Mouse (Mus musculus): ENCODE measurements at regions not wholly inside any gene's neighbourhood (a gene's known extent, or its start where the extent isn't known, plus 50 kb on each side); places are given as distances from the start of the nearest gene placed in this dataset.

DNA sequence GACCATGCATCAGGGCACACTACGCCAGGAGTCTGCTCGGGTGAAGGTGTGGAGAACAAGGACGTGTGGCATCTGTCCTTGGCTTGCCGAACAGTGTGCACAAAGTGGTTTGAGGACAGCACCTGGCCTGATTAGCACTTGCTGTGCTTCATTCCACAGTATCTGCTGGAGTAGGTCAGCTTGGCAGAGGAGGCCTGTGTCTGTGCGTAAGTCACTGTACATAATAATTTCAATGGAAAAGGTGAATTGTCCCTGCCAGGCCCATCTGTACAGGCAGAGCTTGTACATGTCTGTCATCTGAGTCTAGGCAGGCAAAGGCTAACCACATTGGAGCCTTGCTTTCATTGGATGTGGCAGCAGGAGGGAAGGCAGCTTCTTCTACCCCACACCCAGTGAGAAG lies 979.5 kb upstream of the Car8 start:
- no peak for DNase-seq (ENCODE audit: low spot score)

DNA sequence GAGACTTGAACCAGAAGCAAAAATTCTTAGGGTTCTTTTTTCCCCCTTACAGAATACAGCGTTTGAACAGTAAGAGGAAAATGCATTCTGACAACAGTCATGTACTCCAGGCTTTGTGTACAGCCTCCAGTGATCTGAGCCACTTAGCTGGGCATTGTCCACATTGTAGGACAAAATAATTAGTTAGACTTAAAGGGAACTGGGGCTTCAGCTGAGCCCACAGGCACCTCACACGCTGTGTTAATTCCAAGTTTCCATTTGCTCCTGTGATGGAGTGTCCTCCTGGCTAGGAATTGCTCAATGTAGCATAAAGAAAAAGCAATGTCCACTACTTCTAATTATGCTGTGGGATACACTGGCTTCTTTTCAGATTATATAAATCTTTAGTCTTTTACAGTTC lies 969.8 kb upstream of the Car8 start:
- DNase-seq (ENCODE audit: low spot score) = no peak

DNA sequence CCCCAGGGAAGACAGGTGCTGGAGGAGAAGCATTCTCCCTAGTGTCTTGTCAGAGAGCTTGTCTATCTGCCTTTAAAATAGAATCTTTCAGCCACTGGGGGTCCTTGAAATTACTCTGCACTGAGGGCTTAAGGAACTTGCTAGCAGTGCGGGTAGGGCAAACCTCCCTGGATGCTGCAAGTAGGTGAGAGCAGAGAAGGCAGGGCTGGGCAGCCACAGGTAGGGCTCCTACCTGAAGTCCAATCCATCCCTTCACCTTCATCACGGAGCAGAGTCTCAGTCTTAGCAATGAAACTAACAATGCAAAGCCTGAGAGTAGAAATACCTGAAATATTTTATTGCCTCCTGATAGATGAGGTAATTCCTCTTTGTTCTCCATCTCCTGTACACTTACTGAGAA lies 961.2 kb upstream of the Car8 start:
- DNase-seq (ENCODE audit: low spot score) = no peak

DNA sequence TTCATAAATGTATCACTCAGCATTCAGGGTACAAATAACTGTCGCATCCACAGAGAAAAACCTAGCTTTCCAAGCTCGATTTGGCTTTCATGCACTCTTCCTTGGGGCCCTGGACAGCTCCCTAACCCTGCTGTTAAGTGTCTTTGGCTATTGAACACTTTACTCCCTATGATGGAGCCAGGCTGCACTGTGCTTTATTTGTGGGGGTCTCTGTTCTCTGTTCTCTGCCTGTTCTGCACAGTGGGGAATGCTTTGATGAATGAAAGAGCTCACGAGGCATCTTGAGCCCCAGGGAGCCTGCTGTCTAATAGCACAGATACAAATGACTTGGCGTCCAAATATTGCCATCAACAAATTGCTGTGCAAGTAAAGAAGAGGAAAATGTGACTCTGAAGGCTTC lies 957.6 kb upstream of the Car8 start:
- DNase-seq (ENCODE audit: low spot score) = no peak

DNA sequence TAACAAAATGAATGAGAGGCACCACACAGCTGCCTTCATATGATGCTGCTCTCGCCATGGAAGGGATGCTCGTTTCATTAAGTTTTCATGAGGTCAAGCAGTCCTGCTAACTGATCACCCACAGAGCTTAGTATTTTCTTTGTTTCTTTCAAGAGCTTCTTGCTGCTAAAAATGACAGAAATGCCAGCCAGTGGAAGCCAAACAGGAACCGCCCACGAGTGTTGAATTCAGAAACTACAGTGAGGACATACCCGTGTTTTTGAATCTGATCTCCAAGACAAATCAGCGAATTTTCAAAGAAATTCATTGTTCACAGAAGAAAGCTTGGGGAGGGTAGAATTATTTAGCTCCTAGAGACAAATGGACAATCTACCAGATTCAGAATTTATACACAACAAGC lies 954.3 kb upstream of the Car8 start:
- no peak for DNase-seq (ENCODE audit: low spot score)

DNA sequence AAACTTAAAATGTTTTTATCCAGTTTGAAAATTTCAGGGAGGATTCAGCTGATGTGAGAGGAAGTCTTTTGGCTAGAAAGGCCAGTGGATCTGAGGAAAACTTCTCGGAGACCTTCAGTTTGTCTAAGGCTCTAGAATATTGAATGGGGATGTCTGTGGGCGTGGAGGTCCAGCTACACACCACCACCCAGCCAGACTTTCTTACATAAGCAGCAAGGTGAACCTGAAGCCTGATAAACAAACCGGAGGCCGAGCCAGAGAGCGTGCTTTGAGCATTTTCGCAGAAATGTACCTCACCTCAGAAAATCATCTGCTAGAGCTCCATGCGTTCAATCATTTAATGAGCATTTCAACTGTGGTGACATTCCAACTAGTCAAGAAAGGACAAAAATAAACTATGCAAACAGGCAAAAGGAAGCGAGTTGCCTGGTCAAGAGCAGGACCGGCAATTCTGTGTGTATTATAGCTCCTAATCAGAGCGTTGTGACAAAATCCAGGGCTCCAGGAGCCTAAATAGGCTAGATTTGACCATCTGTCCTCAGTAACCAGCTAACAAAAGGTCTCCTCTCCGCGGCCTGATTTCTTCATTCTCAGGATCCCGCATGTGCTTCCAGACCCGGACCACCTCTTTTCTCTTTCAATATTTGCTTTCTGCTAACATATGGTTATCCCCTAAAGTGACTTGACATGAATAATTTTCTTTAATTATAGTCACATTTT lies 946.5 kb upstream of the Car8 start:
- DNase-seq (ENCODE audit: low spot score) = peak; percentile 24

DNA sequence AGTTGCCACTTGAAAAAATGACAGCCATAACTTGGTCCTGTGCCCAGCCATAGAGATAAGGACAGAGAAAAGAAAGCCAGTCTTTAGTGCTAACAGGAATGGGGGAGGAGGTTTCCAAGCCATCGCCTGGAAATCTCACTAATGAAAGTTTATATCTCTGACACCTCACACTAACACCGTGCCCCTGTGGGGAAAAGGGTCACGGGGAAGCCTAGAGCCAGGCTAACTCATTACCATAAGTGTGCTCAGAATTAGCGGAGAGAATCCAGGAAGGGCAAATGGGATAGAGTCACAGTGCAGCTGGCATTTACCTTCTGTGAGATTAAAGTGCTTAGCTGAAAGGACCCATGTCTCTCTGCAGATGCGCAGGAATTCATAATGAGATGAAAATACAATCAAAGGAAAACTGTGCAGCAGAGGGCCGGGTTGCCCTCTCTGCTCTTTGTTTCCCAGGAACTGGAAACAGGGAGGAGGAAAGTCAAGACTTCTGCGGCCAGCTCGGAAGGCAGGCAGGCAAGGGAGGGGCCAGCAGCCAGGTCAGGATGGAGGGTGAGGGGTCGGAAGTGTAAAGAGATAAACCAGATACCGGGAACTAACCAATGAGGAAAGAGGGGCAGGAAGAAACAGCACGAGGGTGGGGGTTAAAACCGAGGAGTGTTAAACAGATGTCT lies 945.7 kb upstream of the Car8 start:
- DNase-seq (ENCODE audit: low spot score) = peak; percentile 80

DNA sequence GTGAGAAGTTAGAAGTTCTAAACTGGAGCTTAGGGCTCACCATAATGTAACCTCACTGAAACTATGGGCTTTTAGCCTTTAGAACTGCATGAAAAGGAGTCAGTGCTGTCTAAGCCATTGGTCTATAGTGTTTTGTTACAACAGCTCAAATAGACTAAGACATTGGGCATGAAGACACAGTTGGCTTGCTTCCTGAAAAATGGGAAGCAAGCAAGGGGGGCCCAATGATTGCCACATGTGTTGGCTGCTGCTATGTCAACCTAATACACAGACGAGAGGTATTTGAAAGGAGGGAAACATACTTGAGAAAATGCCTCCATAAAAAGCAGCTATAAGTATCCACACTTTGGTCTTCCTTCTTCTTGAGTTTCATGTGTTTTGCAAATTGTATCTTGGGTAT lies 935.5 kb upstream of the Car8 start:
- no peak for DNase-seq (ENCODE audit: low spot score)

DNA sequence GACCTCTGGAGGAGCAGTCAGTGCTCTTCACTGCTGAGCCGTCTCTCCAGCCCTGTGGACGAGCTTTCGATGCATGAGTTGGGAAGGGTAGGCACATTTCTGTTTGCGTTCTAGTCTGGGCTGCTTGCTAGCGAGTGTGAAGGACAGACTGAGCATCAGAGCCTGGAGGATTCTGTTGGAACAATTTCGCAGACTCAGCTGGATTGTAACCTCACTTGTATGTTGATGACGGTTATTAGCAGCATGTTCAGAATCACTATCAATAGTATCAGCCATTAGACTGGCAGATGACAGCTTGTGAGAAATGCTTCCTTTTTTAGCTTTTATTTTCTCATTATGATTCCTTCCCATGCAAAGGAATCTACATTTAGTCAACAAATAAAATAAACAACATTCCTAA lies 923.5 kb upstream of the Car8 start:
- DNase-seq (ENCODE audit: low spot score) = no peak

DNA sequence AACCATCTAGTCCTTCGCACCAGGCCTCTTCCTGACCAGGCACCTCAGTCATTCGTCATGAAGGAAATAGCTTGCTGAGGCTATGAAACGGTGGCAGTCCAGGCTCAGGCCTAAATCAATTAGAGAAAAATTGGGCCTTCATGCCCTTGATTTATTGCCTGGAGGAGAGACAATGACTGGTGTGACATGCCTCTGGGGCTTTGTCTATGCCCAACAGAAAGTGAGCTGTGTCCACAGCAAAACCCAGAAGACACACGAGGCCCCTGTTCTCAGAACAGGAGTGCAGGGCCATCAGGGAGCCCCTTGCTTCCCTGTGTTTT lies 922.9 kb upstream of the Car8 start:
- DNase-seq (ENCODE audit: low spot score) = no peak

DNA sequence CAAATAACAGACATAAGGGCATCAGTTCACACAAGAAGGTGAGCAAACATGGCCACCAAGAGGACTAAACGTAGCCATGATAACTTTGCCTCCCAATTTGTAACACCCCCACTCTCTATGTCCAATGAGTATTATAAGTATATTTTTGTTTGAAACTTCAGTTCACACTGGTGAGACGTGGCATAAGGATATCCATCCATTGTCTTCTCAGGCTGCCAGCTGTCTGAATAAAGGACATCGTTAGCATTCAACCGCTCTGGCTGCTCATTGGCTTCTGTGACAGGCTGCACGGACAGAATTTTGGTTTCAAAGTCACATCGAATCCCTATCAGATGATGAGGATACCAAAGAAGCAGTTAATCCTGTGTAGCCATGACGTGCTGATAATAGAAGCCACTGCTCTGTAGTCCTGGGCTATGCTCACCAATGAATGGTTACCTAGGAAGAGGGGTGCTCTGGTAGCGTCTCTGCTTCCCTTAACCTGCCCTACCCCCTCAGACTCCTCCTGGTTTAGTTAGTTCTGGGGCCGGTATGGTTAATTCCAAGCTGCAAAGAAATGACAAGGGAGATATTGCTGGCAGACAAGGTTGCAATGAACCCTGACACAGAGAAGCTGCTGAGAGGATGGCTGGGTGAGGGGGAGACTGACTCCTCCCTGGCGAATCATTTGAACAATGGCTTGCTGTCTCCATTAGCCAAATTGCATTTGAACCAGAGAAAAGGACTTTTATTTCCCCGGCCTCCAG lies 922.4 kb upstream of the Car8 start:
- DNase-seq (ENCODE audit: low spot score) = no peak

DNA sequence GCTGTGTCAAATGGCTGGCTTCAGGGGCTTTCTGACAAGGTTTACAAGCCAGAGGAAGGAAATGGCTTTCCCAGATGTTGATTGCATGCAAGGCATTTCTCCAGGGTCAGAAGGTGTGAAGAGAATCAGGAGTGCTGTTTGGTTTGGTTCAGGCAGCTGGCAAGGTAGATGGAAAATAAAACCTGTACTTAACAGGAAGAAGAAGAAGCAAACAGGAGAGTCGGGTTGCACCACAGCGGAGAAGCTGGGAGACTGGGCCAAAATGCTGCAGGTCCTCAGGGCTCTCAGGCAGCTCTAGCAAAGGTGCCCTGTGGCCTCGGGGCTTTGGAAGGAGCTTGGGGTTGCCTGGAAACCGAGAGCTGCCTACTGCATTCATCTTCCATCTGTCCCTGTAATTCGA lies 908.9 kb upstream of the Car8 start:
- no peak for DNase-seq (ENCODE audit: low spot score)

DNA sequence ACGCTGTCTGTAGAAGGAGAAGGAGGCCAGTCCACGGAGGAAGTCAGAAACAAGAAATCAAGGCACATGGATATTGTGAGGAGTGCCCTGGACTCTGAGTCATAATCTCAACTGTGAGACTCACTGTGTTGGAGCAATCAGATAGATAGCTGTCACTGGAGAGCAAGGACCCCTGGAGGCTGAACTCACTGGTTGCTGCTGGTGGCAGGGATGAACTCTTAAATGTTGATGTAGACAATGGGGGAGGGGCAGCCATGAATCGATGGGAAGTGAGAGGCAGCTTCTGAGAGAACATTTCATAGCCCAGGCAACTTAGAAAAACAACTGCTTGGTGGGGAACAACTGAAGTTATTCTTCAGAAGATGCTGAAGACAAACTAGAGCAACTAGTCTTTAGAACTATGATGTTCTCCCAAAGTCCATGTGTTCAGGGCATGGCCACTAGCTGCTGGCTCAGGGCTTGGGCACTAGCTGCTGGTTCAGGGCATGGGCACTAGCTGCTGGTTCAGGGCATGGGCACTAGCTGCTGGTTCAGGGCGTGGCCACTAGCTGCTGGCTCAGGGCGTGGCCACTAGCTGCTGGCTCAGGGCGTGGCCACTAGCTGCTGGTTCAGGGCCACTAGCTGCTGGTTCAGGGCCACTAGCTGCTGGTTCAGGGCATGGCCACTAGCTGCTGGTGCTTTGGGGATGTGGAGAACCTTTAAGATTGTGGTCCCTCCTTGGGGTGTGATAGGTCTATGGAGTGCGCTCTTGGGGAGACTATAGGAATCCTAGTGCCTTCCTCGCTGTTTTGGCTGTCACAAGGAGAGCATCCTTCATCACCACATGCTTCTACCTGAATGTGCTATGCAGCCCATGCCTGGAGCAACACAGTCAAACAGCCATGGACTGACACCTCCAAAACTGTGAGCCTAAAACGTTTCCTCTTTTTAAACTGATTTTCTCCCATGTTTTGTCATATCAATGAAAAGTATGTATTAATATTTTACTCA lies 905.7 kb upstream of the Car8 start:
- DNase-seq (ENCODE audit: low spot score) = no peak

DNA sequence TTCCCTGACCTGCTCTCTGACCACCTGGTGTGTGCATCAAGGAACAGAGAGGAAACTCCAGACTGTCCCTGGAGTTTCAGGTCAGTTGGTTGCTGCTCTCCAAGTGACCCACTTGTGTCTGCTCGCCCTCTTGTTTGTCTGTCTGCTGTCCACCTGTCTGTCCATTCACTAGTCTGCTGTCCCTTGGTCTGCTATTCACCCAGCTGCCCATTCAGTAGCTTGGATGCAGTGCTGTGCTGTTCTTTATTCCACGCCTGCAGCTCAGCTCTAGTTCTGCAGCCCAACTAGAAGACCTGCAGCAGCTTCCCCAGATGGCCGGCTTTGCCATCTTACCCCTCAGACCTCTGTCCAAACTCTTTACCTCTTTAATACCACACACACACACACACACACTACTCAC lies 904.2 kb upstream of the Car8 start:
- DNase-seq (ENCODE audit: low spot score) = no peak

DNA sequence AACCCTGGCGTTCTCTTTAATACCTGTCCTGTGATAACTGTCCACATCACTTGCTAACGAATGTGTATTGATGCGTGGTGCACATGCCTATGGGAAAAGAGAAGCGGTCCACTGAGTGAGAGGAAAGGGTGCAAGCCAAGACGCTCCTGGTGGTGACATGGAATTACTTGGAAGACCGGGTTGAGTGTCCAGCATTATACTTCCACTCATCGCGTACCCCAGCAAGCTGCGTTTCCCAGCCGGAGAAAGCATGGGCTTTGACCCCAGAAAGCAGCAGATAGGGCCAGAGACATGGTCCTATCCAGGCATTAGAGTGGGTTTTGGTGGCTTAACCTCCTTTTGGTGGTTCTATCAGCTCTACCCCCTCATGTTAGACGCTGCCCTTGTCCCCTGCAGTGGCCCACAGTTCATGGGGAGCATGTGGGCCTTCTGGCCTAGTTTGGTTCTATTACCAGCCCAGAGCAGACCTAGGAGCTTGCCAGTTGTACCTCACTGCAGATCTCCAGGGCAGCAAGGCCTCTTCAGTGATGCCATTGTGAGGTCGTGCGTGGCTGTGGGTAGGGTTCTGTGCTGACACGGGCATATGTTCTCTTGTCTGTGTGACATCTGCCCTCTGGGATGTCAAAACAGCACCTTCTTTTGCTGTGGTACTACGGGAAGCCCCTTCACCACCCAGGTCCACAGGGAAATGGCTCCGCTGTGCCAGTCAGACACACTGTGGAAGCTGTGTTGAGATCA lies 903.3 kb upstream of the Car8 start:
- DNase-seq (ENCODE audit: low spot score) = no peak

DNA sequence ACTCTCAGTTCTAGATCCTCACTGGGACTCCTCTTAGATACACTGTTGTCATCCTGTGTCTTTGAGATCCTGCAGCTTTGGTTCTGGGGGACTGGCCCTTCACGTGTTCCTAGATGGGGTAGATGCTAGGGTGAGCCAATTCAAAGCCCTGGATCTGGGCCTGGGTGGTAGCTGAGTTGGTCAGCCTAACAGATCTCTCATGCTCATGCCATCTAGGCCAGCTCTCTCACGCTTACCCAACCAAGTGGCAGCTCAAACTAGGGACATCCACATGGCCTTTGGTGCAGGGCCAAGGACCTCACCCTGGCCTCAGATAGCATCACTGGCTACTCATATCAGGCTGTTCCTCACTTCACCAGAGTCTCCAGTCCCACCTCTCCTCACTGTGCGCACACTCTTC lies 901.9 kb upstream of the Car8 start:
- no peak for DNase-seq (ENCODE audit: low spot score)

DNA sequence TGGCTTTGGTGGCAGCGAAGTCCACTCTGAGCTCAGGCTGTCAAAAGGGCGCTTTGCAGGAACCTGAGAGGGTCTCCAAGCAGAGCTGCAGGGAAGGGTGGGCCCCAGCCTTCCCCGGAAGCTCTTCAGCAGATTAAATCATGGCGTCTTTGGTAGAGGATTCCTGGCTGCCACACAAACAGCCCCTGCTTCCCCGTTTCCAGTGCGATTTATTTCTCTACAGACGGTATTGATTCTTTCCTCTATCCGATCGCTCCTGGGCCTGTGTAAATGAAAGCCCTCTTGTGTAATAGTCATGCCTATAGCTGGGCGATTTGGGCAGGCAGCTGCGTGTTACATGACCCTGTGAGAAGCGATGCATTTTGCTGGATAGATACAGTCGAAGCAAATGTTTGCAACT lies 897.8 kb upstream of the Car8 start:
- no peak for DNase-seq (ENCODE audit: low spot score)

DNA sequence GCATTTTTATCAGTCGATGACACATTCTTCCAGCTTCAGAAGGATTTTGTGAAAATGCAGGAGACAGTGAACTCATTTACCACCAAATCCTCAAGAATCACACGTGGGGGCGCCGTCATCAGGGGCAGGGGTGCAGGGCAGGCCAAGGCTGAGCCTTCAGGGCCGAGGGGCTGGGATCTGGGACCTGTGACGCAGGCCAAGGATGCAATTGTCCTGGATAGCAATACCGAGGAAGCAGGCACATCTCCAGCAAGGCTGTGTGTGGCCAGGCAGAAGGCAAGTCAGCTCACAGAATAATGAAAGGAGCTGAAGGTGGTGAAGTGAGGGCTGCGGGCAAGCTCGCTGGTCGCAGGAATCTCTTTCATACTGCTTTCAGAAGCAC lies 897.3 kb upstream of the Car8 start:
- DNase-seq (ENCODE audit: low spot score) = no peak

DNA sequence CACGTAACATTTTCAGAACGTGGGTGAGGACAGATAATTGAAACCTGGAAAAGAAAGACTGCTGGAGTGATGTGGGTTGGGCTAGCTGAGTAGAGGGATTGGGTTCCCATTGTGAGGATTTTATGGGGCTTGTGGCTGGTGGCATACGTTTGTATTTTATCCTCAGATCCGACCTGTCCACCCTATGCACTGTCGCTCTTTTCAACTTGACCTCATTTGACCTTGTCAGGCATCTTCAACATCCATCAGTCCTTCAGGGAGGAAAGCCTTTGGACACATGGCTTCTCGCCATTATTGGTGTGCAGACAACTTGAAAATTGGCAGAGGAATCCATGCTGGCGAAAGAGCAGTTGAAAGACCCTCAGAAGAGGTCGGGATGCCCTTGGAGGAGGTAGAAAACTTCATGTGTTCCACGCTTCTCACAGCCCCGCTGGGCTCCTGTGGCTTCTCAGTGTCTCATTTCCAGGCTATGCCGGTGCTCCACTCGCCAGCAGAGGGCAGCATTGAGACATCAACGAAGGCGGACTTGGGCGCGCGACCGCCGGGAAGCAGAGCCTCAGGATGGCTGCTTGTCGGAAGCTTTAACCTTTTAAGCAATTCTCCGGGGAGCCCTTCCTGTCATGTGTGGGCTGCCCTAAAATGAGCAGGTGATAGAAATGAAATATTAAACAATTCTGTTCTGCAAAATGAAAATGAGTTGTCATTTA lies 896.8 kb upstream of the Car8 start:
- peak; percentile 68 for DNase-seq (ENCODE audit: low spot score)

DNA sequence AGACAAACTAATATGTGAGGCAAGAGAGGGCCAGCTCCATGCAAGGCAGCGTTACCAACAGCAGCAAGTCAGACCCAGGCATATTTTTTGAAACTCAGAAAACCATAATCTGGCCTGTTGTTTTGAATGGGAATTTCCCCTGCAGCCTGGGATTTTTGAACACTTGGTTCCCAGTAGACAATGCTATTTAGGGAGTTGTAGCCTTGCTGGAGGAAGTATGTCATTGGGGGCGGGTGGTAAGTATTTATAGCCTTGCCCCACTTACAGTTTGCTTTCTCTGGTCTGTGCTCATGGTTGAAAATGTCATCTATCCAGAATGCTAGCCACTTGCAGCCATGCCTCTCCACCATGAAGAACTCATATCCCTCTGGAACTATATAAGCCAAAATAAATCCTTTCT lies 894.9 kb upstream of the Car8 start:
- DNase-seq (ENCODE audit: low spot score) = no peak

DNA sequence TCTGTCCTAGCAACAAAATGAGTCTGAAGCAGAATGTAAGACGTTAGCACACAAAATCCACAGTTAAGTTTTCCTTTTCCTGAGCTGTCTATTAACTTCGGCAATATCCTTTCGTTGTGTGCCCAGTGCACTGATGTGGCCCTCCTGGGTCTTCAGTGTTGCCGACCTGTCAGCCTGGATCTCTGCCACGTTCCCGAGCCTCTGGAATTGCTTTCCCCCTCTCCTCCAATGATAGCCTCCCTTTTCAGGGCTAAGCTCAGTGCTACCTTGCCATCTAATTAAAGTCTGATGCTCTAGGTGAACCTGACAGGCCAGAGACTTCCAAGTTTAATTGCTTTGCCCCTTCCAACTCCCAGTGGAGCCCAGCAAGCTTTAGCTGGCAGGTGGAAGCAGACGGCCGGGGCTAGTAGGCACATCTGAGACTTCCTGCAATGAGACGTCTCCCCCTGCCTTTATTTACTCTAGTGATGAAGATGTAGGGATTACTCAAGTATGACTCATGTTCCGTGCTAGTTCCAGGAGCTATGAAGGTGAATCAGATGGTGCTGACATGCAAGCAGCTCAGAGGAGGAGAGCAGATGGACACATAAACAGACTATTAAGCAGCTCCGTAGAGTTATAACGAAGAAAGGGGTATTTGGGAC lies 894.3 kb upstream of the Car8 start:
- no peak for DNase-seq (ENCODE audit: low spot score)

Data from yolk sac, embryonic 10.5 days (tissue).